Mouse (Mus musculus) liver, embryonic 14.5 days (tissue): ENCODE data around the gene Rbms3.

Experiments
- CTCF ChIP-seq: IDR thresholded peaks from 2 replicates; pipeline ENCODE4 v1.5.1; 2016; ENCODE audit warnings: antibody characterized with exemption, low read depth, control low read depth
- EP300 ChIP-seq: IDR thresholded peaks from 2 replicates; pipeline ENCODE4 v1.6.1; 2016; ENCODE audit warnings: antibody characterized with exemption, low read depth

GRCm38 (mm10) chr9:117153686-117154274 lies 475.9 kb downstream of the Rbms3 start:
- TF ChIP-seq CTCF: no peak
- no peak for TF ChIP-seq EP300
